Mouse (Mus musculus): ENCODE data around the gene Cnfn.
"Not testable (repeated sequence)": the region's sequence is repeated elsewhere in the genome, so short reads cannot be mapped to it uniquely, and the experiment has no call there.

Gene Cnfn

DNA sequence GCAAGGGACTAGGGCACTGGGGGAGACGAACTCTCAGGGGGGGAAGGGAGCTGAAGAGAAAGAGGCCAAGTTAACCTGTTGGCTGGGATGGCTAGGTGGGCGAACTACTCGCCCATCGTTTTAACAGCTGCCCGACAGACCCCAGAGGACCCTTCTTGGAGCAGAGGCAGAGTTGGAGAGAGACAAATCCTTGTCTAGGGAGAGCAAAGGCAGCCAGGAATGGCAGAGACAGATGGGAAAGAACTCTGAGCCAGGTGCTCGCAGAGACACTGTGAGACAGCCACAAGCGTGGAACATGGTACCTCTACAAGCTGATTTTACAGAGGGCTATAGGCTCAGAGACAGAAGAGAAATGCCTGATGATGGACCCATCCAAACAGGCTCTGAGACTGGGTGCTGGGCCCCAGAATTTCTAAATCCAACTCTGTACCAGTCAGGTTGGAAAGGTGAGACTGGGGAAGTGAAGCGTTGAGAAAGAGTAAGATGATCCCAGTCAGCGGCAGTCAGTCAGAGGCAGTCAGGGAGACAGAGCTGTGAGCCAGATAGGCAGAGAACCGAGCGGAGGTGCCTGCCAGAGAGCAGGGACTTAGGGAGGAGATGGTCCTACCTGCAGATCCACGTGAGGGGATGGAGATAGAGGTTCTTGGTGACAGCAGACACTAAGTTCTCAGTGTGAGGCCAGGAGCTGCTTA lies at the start of gene Cnfn:
Cnfn (minus strand) TSS at position 667 of the 692 bp plus-strand sequence.
- in situ Hi-C loops (cut with MboI, MseI): no loop called here

DNA sequence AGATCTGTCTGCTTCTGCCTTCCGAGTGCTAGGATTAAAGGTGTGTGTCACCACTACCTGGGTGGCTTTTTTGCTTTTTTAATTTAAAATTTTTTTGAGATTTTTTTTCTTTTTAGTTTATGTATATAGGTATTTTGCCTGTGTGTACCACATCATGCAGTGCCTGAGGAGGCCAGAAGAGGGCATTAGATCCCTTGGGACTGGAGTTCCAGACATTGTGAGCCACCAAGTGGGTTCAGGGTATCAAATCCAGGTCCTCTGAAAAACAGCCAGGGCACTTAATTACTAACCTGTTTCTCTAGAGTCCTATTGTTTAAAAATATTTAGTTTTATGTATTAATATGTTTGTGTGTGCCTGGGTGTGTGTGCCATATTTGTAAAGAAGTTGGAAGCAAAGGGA lies 48.1 kb upstream of the Cnfn start:
- in situ Hi-C loops (cut with MboI, MseI): no loop called here

- in situ Hi-C loops (cut with MboI, MseI): no loop called here
Observed at GRCm38 (mm10) chr7:25412833-25413441, 43.4 kb upstream of the Cnfn start, which contains the start of gene Cxcl17. Cxcl17 (minus strand) TSS chr7:25412886.

DNA sequence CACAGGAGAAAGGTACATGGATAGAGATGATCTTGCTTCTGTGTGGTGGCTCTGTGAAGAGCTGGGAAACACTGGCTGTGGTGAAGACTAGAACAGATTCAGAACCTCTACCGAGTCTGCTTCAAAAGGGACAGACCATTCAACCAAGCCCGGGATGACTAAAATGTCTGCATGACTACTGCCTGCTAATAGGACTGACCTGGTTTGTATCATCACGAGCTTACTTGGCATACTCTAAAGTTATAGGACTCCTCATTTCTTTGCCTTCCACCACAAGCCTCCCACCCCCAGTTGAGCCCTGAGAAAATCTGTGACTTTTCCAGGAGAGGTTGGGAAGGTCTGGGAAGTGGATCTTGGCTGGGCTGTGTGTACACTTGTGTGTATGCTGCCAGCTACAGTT lies 42.3 kb upstream of the Cnfn start:
- in situ Hi-C loops (cut with MboI, MseI): no loop called here

GRCm38 (mm10) chr7:25410969-25411615 lies 41.6 kb upstream of the Cnfn start:
- in situ Hi-C loops (cut with MboI, MseI): no loop called here

DNA sequence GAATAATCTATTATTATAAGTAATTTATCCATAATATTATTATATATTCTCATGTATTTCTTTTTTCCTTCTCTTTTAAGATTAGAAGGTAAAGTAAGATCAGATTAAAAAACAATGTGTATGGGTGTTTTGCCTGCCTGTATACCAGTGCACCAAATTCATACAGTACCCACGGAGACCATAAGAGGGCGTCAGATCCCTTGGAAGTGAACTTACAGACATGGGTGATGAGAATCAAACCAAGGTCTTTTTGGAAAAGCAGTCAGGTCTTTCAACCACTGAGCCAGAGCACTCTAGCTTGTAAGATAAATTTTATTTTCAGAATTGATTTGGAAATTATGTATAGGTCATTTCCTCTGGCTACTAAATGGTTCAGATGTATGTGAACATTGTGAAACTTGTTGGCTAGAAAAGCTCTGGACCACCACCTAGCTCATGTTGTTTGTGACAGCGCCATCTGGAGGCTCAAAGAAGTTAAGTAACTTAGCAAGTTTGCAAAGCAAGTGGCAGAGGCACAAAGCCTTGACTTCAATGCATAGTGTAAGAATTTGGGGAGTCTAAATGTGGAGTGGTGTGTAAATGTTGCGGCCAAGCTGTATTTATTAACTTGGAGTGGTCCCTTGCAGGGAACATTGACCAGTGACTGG lies 39.7 kb upstream of the Cnfn start:
- in situ Hi-C loops (cut with MboI, MseI): no loop called here

DNA sequence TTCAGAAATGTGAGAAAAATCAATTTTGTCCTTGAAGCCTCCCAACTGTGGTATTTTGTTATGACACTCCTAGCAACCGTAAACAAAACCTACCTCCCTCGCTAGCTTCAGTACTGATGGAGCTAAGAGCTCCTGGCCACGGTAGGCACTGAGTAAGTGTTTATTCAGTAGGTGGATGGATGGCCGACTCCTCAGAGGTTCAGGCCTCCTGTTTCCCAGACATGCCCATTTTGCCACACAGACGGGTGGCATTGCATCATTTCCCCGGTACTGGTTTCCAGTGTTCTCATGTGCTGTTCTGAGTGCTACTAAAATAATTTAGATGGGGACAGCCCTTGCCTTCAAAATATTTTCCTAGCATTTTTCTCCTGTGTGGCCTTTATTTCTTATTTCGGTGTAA lies 36.9 kb upstream of the Cnfn start:
- in situ Hi-C loops (cut with MboI, MseI): no loop called here

GRCm38 (mm10) chr7:25402671-25403101 lies 33.2 kb upstream of the Cnfn start:
- in situ Hi-C loops (cut with MboI, MseI): no loop called here

- in situ Hi-C loops (cut with MboI, MseI): no loop called here
Observed at GRCm38 (mm10) chr7:25401986-25402385, 32.5 kb upstream of the Cnfn start.

GRCm38 (mm10) chr7:25401551-25401950 lies 32.0 kb upstream of the Cnfn start:
- in situ Hi-C loops (cut with MboI, MseI): no loop called here

DNA sequence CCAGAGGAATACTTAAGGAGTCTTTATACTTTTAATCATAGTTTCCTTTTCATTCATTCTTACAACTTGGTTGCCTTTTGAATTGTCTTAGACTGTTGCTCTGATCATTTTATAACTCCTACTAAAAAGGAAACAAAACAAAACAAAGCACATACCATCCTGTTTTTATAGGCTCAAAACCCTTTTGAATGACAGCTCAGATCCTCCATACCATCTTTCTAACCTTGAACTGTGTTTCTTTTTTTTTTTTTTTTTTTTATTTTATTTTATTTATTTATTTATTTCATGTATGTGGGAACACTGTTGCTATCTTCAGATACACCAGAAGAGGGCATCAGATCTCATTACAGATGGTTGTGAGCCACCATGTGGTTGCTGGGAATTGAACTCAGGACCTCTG lies 29.5 kb upstream of the Cnfn start:
- in situ Hi-C loops (cut with MboI, MseI): not testable (repeated sequence)

- in situ Hi-C loops (cut with MboI, MseI): no loop called here
Observed at GRCm38 (mm10) chr7:25398610-25399009, 29.1 kb upstream of the Cnfn start, which contains the start of gene Lipe. Lipe (minus strand) TSS chr7:25398710.

- in situ Hi-C loops (cut with MboI, MseI): no loop called here
Observed at GRCm38 (mm10) chr7:25396621-25397020, 27.1 kb upstream of the Cnfn start.

- in situ Hi-C loops (cut with MboI, MseI): no loop called here
Observed at GRCm38 (mm10) chr7:25395558-25396521, 26.3 kb upstream of the Cnfn start.

GRCm38 (mm10) chr7:25395186-25395557 lies 25.6 kb upstream of the Cnfn start:
- in situ Hi-C loops (cut with MboI, MseI): no loop called here

DNA sequence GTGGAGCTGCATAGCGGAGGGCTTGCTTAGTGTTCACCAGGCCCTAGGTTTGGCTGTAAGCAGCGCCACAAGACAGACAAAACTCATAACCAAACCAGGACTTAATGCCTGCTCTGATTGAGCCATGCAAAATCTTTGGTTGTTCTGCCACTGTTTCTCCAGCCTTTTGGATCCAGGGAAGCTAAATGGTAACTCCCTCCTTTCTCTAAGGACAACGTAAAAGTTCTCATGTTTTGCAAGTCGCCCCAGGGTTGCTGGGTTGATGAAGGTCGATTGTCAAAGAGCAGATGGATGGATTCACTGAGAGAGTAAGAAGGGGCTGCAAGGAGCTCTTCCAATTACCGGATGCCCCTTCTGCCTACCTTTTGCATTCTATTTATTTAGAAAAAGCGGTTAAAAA lies 25.2 kb upstream of the Cnfn start:
- in situ Hi-C loops (cut with MboI, MseI): no loop called here

GRCm38 (mm10) chr7:25393451-25394210 lies 24.1 kb upstream of the Cnfn start:
- in situ Hi-C loops (cut with MboI, MseI): no loop called here

GRCm38 (mm10) chr7:25392851-25393250 lies 23.3 kb upstream of the Cnfn start:
- in situ Hi-C loops (cut with MboI, MseI): no loop called here

GRCm38 (mm10) chr7:25391856-25392453 lies 22.4 kb upstream of the Cnfn start:
- in situ Hi-C loops (cut with MboI, MseI): no loop called here

GRCm38 (mm10) chr7:25390986-25391385 lies 21.5 kb upstream of the Cnfn start:
- in situ Hi-C loops (cut with MboI, MseI): no loop called here

All from T-helper 1 cell (primary cell).